17 mouse cellular contexts compared by ENCODE assay signal in the genomic region with DNA sequence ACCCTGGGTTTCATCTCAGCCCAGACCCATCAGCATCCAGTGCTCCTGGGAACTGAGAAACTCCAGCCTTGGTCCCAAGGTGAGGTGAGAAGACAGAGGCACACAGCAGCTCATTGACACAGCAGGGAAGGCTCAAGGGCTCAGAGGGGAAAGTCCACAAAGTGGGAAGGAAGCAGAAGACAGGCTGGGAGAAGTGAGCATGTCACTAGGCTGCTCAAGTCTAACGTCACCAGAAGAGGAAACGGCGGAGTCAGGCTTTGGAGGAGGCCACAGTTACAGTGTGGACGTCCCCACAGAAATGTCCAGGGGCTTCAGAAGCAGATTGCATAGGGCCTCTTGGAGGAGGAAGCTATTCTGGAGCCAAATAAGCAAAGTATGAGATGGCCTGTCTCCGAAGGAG.
DNase-seq lines count a peak whose midpoint lies in the region; ATAC-seq and TF ChIP-seq lines count a peak whose summit lies in the region.
"Had no signal": no experiment of that assay in that cellular context is flagged by ENCODE, and none has a peak within 500 bp of the region (broad histone marks: within the 10 kb centered on the region; RNA-seq: fewer than 3 reads in every experiment).

No protein-coding gene starts in this region.

- no peak overlapping the region for H3K4me3 ChIP-seq in kidney, embryonic 14.5 days (ENCODE audit: low read length)
- peak overlapping the region; percentile 46; the same call in 1 of the 2 replicates for H3K4me3 ChIP-seq in E14TG2a.4 (replicated peaks; ENCODE audit: low read length)
- no peak overlapping the region for H3K4me3 ChIP-seq in hindbrain, embryonic 15.5 days
- no peak overlapping the region for H3K4me3 ChIP-seq in midbrain, embryonic 16.5 days (ENCODE audit: low read depth, low read length)
- H3K4me3 ChIP-seq: embryonic facial prominence, embryonic 13.5 days; liver, embryonic 12.5 days had no signal

- H3K4me2 ChIP-seq in kidney, embryonic 14.5 days (replicated peaks; ENCODE audit: low read depth, low read length) = no peak overlapping the region
- H3K4me2 ChIP-seq in hindbrain, embryonic 15.5 days = peak overlapping the region; percentile 43
- H3K4me2 ChIP-seq in midbrain, embryonic 16.5 days (ENCODE audit: low read length) = peak overlapping the region; percentile 43; the same call in 1 of the 2 replicates
- H3K4me2 ChIP-seq: liver, embryonic 12.5 days had no signal

- no peak overlapping the region for H3K9ac ChIP-seq in kidney, embryonic 14.5 days (ENCODE audit: low read depth, low read length)
- no peak overlapping the region for H3K9ac ChIP-seq in hindbrain, embryonic 15.5 days
- H3K9ac ChIP-seq in midbrain, embryonic 16.5 days (ENCODE audit: low read depth, low read length) = no peak overlapping the region
- H3K9ac ChIP-seq: embryonic facial prominence, embryonic 13.5 days; liver, embryonic 12.5 days had no signal

- TF ChIP-seq CTCF in E14TG2a.4 (conservative IDR thresholded peaks at IDR 0.05; ENCODE audit: low read length) = no peak

- no peak for DNase-seq in kidney, adult 11 months
- DNase-seq in adrenal gland, adult 8-10 months = no peak
- DNase-seq in spleen, postnatal 10 days (ENCODE audit: low spot score in 2 of 2) = no peak
- no peak for DNase-seq in urinary bladder, adult 18-20 months (ENCODE audit: low spot score in 2 of 2)
- DNase-seq: adrenal gland, postnatal 10 days; cerebellum, adult 2 months; kidney, postnatal 4 days; lung, postnatal 10 days; right cerebral cortex, postnatal 4 days; thymus, adult 2 months had no signal

- H3K36me3 ChIP-seq in kidney, embryonic 14.5 days (ENCODE audit: control insufficient read depth, insufficient read depth, low read length) = no peaks in the 10 kb centered on the region
- H3K36me3 ChIP-seq in E14TG2a.4 (ENCODE audit: insufficient read depth, low read length) = no peaks in the 10 kb centered on the region
- no peaks in the 10 kb centered on the region for H3K36me3 ChIP-seq in hindbrain, embryonic 15.5 days
- H3K36me3 ChIP-seq in midbrain, embryonic 16.5 days (ENCODE audit: control insufficient read depth, insufficient read depth, low read length) = no peaks in the 10 kb centered on the region
- H3K36me3 ChIP-seq: embryonic facial prominence, embryonic 13.5 days; liver, embryonic 12.5 days had no signal

- ATAC-seq in kidney, embryonic 14.5 days (ENCODE audit: low FRiP score, low TSS enrichment) = 0 out of 2 replicates have a peak, but pooled peaks have one; percentile 1
- ATAC-seq in hindbrain, embryonic 15.5 days (ENCODE audit: low FRiP score, low read depth) = no peak
- ATAC-seq in midbrain, embryonic 16.5 days = 0 out of 2 replicates have a peak, but pooled peaks have one; percentile 15
- ATAC-seq: inflammation-experienced regulatory T-cells, adult 6 months; liver, embryonic 12.5 days had no signal

- peaks cover 5% of the 10 kb centered on the region; the same call in 1 of the 2 replicates for H3K27me3 ChIP-seq in kidney, embryonic 14.5 days (ENCODE audit: control insufficient read depth, insufficient read depth, low read length)
- peaks cover 29% of the 10 kb centered on the region for H3K27me3 ChIP-seq in E14TG2a.4 (ENCODE audit: insufficient read depth, low read length)
- no peaks in the 10 kb centered on the region for H3K27me3 ChIP-seq in hindbrain, embryonic 15.5 days
- H3K27me3 ChIP-seq in midbrain, embryonic 16.5 days (ENCODE audit: control insufficient read depth, insufficient read depth, low read depth, low read length) = no peaks in the 10 kb centered on the region

- no peaks in the 10 kb centered on the region for H3K9me3 ChIP-seq in kidney, embryonic 14.5 days (ENCODE audit: control insufficient read depth, low read length)
- H3K9me3 ChIP-seq in E14TG2a.4 (ENCODE audit: low read length) = no peaks in the 10 kb centered on the region
- H3K9me3 ChIP-seq in hindbrain, embryonic 15.5 days = no peaks in the 10 kb centered on the region
- no peaks in the 10 kb centered on the region for H3K9me3 ChIP-seq in midbrain, embryonic 16.5 days (replicated peaks; ENCODE audit: control insufficient read depth, low read length, poor library complexity, severe bottlenecking)
- H3K9me3 ChIP-seq: embryonic facial prominence, embryonic 13.5 days; liver, embryonic 12.5 days had no signal

- 0 out of 2 replicates have a peak, but pooled peaks cover 13% of the 10 kb centered on the region for H3K4me1 ChIP-seq in kidney, embryonic 14.5 days (ENCODE audit: control insufficient read depth, insufficient read depth, low read length)
- peaks cover 19% of the 10 kb centered on the region for H3K4me1 ChIP-seq in E14TG2a.4 (replicated peaks; ENCODE audit: low read depth, low read length)
- peaks cover 23% of the 10 kb centered on the region for H3K4me1 ChIP-seq in hindbrain, embryonic 15.5 days (replicated peaks)
- H3K4me1 ChIP-seq in midbrain, embryonic 16.5 days (ENCODE audit: control insufficient read depth, insufficient read depth, low read length) = peaks cover 23% of the 10 kb centered on the region

- H3K27ac ChIP-seq in kidney, embryonic 14.5 days (ENCODE audit: low read depth, low read length) = no peak overlapping the region
- H3K27ac ChIP-seq in hindbrain, embryonic 15.5 days (replicated peaks) = no peak overlapping the region
- no peak overlapping the region for H3K27ac ChIP-seq in midbrain, embryonic 16.5 days (ENCODE audit: low read length)
- H3K27ac ChIP-seq: embryonic facial prominence, embryonic 13.5 days; liver, embryonic 12.5 days had no signal

- 49% methylated on average over 5 of the region's 5 CpGs for WGBS in kidney, embryonic 14.5 days
- 71% methylated on average over 5 of the region's 5 CpGs for WGBS in hindbrain, embryonic 15.5 days
- 85% methylated on average over 5 of the region's 5 CpGs for WGBS in midbrain, embryonic 16.5 days
